Mouse (Mus musculus) common myeloid progenitor, adult 5-6 weeks (primary cell): ENCODE data around the gene Hoxa13. TPM values are rescaled to one million over a fixed set of nuclear protein-coding genes. Genes with fewer than 3 reads are reported as not detected.

Source experiments
- ATAC-seq: replicated peaks from 2 replicates; pipeline ENCODE4 v1.8.0; 2016; ENCODE audit warnings: low read depth, mild to moderate bottlenecking, moderate TSS enrichment, inconsistent platforms; ENCODE audit not compliant: poor library complexity, severe bottlenecking
- total RNA-seq: library from RNA; stranded (forward); fragments of 200-1000, 187-1606 nt; gene quantifications from 2 replicates; pipeline ENCODE4 v1.2.3, GENCODE M21; 2017

The Hoxa13 gene
- not detected in 2 replicates for total RNA-seq

- no peak for ATAC-seq
These were observed at the start of gene Hoxa13 for GRCm38 (mm10) chr6:52260654-52261575. Gene Hoxa13 (minus strand): TSS chr6:52260880.

- no peak for ATAC-seq
These were observed 49.7 kb upstream of the Hoxa13 start for GRCm38 (mm10) chr6:52310366-52310765.

GRCm38 (mm10) chr6:52309766-52310165 lies 49.1 kb upstream of the Hoxa13 start:
- ATAC-seq, result no peak

GRCm38 (mm10) chr6:52305877-52306389 lies 45.3 kb upstream of the Hoxa13 start:
- peak; percentile 85 for ATAC-seq

GRCm38 (mm10) chr6:52303426-52303825 lies 42.7 kb upstream of the Hoxa13 start:
- peak; percentile 82 for ATAC-seq

GRCm38 (mm10) chr6:52300806-52301205 lies 40.1 kb upstream of the Hoxa13 start:
- no peak for ATAC-seq

GRCm38 (mm10) chr6:52298511-52298910 lies 37.8 kb upstream of the Hoxa13 start:
- ATAC-seq, result no peak

GRCm38 (mm10) chr6:52294616-52295015 lies 33.9 kb upstream of the Hoxa13 start:
- no peak for ATAC-seq

- ATAC-seq, result no peak
These were observed 31.6 kb upstream of the Hoxa13 start for GRCm38 (mm10) chr6:52292328-52292727.

GRCm38 (mm10) chr6:52291021-52291860 lies 30.6 kb upstream of the Hoxa13 start:
- peak; percentile 74 for ATAC-seq

GRCm38 (mm10) chr6:52290186-52290585 lies 29.5 kb upstream of the Hoxa13 start:
- ATAC-seq, result no peak

- ATAC-seq, result no peak
These were observed 23.2 kb upstream of the Hoxa13 start for GRCm38 (mm10) chr6:52283896-52284295.

GRCm38 (mm10) chr6:52281084-52281483 lies 20.4 kb upstream of the Hoxa13 start:
- ATAC-seq, result no peak

- ATAC-seq, result no peak
These were observed 16.2 kb upstream of the Hoxa13 start for GRCm38 (mm10) chr6:52276920-52277319.

- ATAC-seq, result no peak
These were observed 15.7 kb upstream of the Hoxa13 start for GRCm38 (mm10) chr6:52276382-52276781.

GRCm38 (mm10) chr6:52275563-52276280 lies 15.0 kb upstream of the Hoxa13 start:
- ATAC-seq, result no peak

- no peak for ATAC-seq
These were observed 13.9 kb upstream of the Hoxa13 start for GRCm38 (mm10) chr6:52274576-52274975.

GRCm38 (mm10) chr6:52273656-52274280 lies 13.1 kb upstream of the Hoxa13 start:
- 0 out of 2 replicates have a peak, but pooled peaks have one; percentile 13 for ATAC-seq
